Mouse (Mus musculus) heart, embryonic 11.5 days (tissue): ENCODE data around the gene Dync1li1. TPM values are rescaled to one million over a fixed set of nuclear protein-coding genes. Genes with fewer than 3 reads are reported as not detected.
A peak's percentile ranks its signal among the peaks of the same experiment; 100 is the strongest.

Source experiments
- ATAC-seq: fragments of 200-750 bp; cut with Nextera tagmentation; replicated peaks from 2 replicates; pipeline ENCODE4 v1.8.0; 2017; ENCODE audit warnings: moderate library complexity; ENCODE audit not compliant: insufficient number of reproducible peaks, low FRiP score, low TSS enrichment
- H3K27ac ChIP-seq: fragments of 300-500 bp; sonication (generic); 2 replicates; pipeline ENCODE4 v1.5.1; 2014; ENCODE audit warnings: mild to moderate bottlenecking, low read depth, low read length
- H3K27me3 ChIP-seq: fragments of 300-500 bp; sonication (generic); 2 replicates; pipeline ENCODE4 v1.6.1; 2014; ENCODE audit warnings: mild to moderate bottlenecking, low read length, mixed read lengths; ENCODE audit not compliant: control insufficient read depth, insufficient read depth
- H3K36me3 ChIP-seq: fragments of 300-500 bp; sonication (generic); 2 replicates; pipeline ENCODE4 v1.6.1; 2014; ENCODE audit warnings: mild to moderate bottlenecking, low read length, moderate library complexity, mixed read lengths; ENCODE audit not compliant: control insufficient read depth, insufficient read depth
- H3K4me1 ChIP-seq: fragments of 300-500 bp; sonication (generic); 2 replicates; pipeline ENCODE4 v1.6.1; 2014; ENCODE audit warnings: low read length; ENCODE audit not compliant: control insufficient read depth, insufficient read depth
- H3K4me2 ChIP-seq: fragments of 300-500 bp; sonication (generic); 2 replicates; pipeline ENCODE4 v1.6.1; 2014; ENCODE audit warnings: mild to moderate bottlenecking, moderate library complexity
- H3K4me3 ChIP-seq: fragments of 300-500 bp; sonication (generic); 2 replicates; pipeline ENCODE4 v1.5.1; 2014; ENCODE audit warnings: low read depth, low read length
- H3K9ac ChIP-seq: fragments of 300-500 bp; sonication (generic); 2 replicates; pipeline ENCODE4 v1.6.1; 2014; ENCODE audit warnings: mild to moderate bottlenecking, low read depth, low read length, moderate library complexity
- H3K9me3 ChIP-seq: fragments of 300-500 bp; sonication (generic); replicated peaks from 2 replicates; pipeline ENCODE4 v1.6.1; 2016; ENCODE audit warnings: low read length; ENCODE audit not compliant: control insufficient read depth
- WGBS: fragments of 180-500 bp; shearing (Covaris S2); extraction: QIAGEN DNeasy Blood & Tissue Kit; methylation state at CpG from one replicate; pipeline ENCODE4 v1.1.7; 2014; ENCODE audit not compliant: insufficient replicate concordance; 5-methylcytosine and 5-hydroxymethylcytosine counted together
- polyA plus RNA-seq: library from polyadenylated mRNA; unstranded; fragments of >200 nt; fragmentation: Nextera tagmentation; extraction: Ambion mirVana; gene quantifications from 2 replicates; pipeline ENCODE4 v1.2.1, GENCODE M21; 2014

The Dync1li1 gene
- polyA plus RNA-seq, 1 experiment from 2014 or later = 76.1 TPM

- Histone ChIP-seq H3K9ac (no peak overlapping the region), H3K4me3 (no peak overlapping the region), H3K36me3 (no peaks in the 10 kb centered on the region), H3K9me3 (no peaks in the 10 kb centered on the region), H3K4me1 (no peaks in the 10 kb centered on the region), H3K27ac (no peak overlapping the region), H3K4me2 (0 out of 2 replicates have a peak overlapping the region, but pooled peaks have one; percentile 31), H3K27me3 (no peaks in the 10 kb centered on the region)
- no peak for ATAC-seq
- 52% methylated on average over 21 of the region's 21 CpGs for WGBS
Observed at GRCm38 (mm10) chr9:114650938-114651634, 37.5 kb upstream of the Dync1li1 start.

- Histone ChIP-seq H3K9ac (no peak overlapping the region), H3K4me3 (no peak overlapping the region), H3K27ac (no peak overlapping the region), H3K4me1 (no peaks in the 10 kb centered on the region), H3K9me3 (peaks cover 4% of the 10 kb centered on the region; the same call in 1 of the 2 replicates), H3K27me3 (no peaks in the 10 kb centered on the region), H3K36me3 (no peaks in the 10 kb centered on the region), H3K4me2 (no peak overlapping the region)
- WGBS = 79% methylated on average over 4 of the region's 4 CpGs
- no peak for ATAC-seq
Observed at GRCm38 (mm10) chr9:114655356-114655755, 33.2 kb upstream of the Dync1li1 start.

- 74% methylated on average over 3 of the region's 3 CpGs for WGBS
- ATAC-seq = no peak
- H3K9me3 ChIP-seq = peaks cover 4% of the 10 kb centered on the region; the same call in 1 of the 2 replicates
- no peak overlapping the region for H3K9ac ChIP-seq
- no peak overlapping the region for H3K4me2 ChIP-seq
- no peaks in the 10 kb centered on the region for H3K4me1 ChIP-seq
- H3K4me3 ChIP-seq = no peak overlapping the region
- no peaks in the 10 kb centered on the region for H3K36me3 ChIP-seq
- H3K27ac ChIP-seq = no peak overlapping the region
- H3K27me3 ChIP-seq = no peaks in the 10 kb centered on the region
Observed at GRCm38 (mm10) chr9:114656701-114657100, 31.9 kb upstream of the Dync1li1 start.

GRCm38 (mm10) chr9:114660506-114660905 lies 28.1 kb upstream of the Dync1li1 start:
- Histone ChIP-seq H3K9me3 (peaks cover 4% of the 10 kb centered on the region; the same call in 1 of the 2 replicates), H3K4me1 (no peaks in the 10 kb centered on the region), H3K27ac (no peak overlapping the region), H3K4me3 (no peak overlapping the region), H3K27me3 (no peaks in the 10 kb centered on the region), H3K4me2 (no peak overlapping the region), H3K36me3 (no peaks in the 10 kb centered on the region), H3K9ac (no peak overlapping the region)
- 90% methylated on average over 6 of the region's 6 CpGs for WGBS
- ATAC-seq = no peak

- no peak for ATAC-seq
- Histone ChIP-seq H3K4me2 (no peak overlapping the region), H3K27me3 (no peaks in the 10 kb centered on the region), H3K36me3 (no peaks in the 10 kb centered on the region), H3K9me3 (peaks cover 4% of the 10 kb centered on the region; the same call in 1 of the 2 replicates), H3K27ac (no peak overlapping the region), H3K9ac (no peak overlapping the region), H3K4me1 (no peaks in the 10 kb centered on the region), H3K4me3 (no peak overlapping the region)
- WGBS = 65% methylated on average over 6 of the region's 6 CpGs
Observed at GRCm38 (mm10) chr9:114660983-114661382, 27.6 kb upstream of the Dync1li1 start.

- no peaks in the 10 kb centered on the region for H3K4me1 ChIP-seq
- H3K4me3 ChIP-seq = no peak overlapping the region
- H3K4me2 ChIP-seq = no peak overlapping the region
- H3K27ac ChIP-seq = no peak overlapping the region
- no peak for ATAC-seq
- WGBS = 41% methylated on average over 7 of the region's 7 CpGs
- H3K36me3 ChIP-seq = no peaks in the 10 kb centered on the region
- no peaks in the 10 kb centered on the region for H3K27me3 ChIP-seq
- no peak overlapping the region for H3K9ac ChIP-seq
- peaks cover 4% of the 10 kb centered on the region; the same call in 1 of the 2 replicates for H3K9me3 ChIP-seq
Observed at GRCm38 (mm10) chr9:114661991-114662390, 26.6 kb upstream of the Dync1li1 start.

- Histone ChIP-seq H3K4me2 (no peak overlapping the region), H3K9me3 (peaks cover 4% of the 10 kb centered on the region; the same call in 1 of the 2 replicates), H3K4me3 (no peak overlapping the region), H3K27ac (no peak overlapping the region), H3K36me3 (no peaks in the 10 kb centered on the region), H3K4me1 (no peaks in the 10 kb centered on the region), H3K27me3 (no peaks in the 10 kb centered on the region), H3K9ac (no peak overlapping the region)
- no peak for ATAC-seq
- WGBS = 75% methylated on average over 11 of the region's 11 CpGs
Observed at GRCm38 (mm10) chr9:114663782-114664181, 24.8 kb upstream of the Dync1li1 start.

GRCm38 (mm10) chr9:114666858-114667257 lies 21.7 kb upstream of the Dync1li1 start:
- no peaks in the 10 kb centered on the region for H3K36me3 ChIP-seq
- no peak overlapping the region for H3K27ac ChIP-seq
- no peak overlapping the region for H3K4me3 ChIP-seq
- H3K9ac ChIP-seq = no peak overlapping the region
- H3K9me3 ChIP-seq = no peaks in the 10 kb centered on the region
- no peak for ATAC-seq
- H3K4me2 ChIP-seq = no peak overlapping the region
- WGBS = 78% methylated on average over 10 of the region's 10 CpGs
- H3K27me3 ChIP-seq = no peaks in the 10 kb centered on the region
- no peaks in the 10 kb centered on the region for H3K4me1 ChIP-seq

- no peak overlapping the region for H3K4me3 ChIP-seq
- H3K9me3 ChIP-seq = no peaks in the 10 kb centered on the region
- H3K4me2 ChIP-seq = no peak overlapping the region
- H3K36me3 ChIP-seq = no peaks in the 10 kb centered on the region
- H3K9ac ChIP-seq = no peak overlapping the region
- no peaks in the 10 kb centered on the region for H3K4me1 ChIP-seq
- peak overlapping the region; percentile 31 for H3K27ac ChIP-seq
- no peak for ATAC-seq
- 44% methylated on average over 4 of the region's 4 CpGs for WGBS
- H3K27me3 ChIP-seq = no peaks in the 10 kb centered on the region
Observed at GRCm38 (mm10) chr9:114668047-114668446, 20.5 kb upstream of the Dync1li1 start.
